Mouse (Mus musculus) adrenal gland, postnatal 14 days (tissue): ENCODE data around the gene Fermt3. TPM values are rescaled to one million over a fixed set of nuclear protein-coding genes. Genes with fewer than 3 reads are reported as not detected.

ENCODE experiments used
- DNase-seq: peaks from one replicate; pipeline ENCODE4 v3.0.0; 2021; ENCODE audit warnings: mixed read lengths
- total RNA-seq: library from RNA; stranded (reverse); gene quantifications from 2 replicates; pipeline ENCODE4 v1.2.3, GENCODE M21; 2021

The Fermt3 gene
- total RNA-seq, 1 experiment from 2014 or later: 6.4 TPM

DNA sequence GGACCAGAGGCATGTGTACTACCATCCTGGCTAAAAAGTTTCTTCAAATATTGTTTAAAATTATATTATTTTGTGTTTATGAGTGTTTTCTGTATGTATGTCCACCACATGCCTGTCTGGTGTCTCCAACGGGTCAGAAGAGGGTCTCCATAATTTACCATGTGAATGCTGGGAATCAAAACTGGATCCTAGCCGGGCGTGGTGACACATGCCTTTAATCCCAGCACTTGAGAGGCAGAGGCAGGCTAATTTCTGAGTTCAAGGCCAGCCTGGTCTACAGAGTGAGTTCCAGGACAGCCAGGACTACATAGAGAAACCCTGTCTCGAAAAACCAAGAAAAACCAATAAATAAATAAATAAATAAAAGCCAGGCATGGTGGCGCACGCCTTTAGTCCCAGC lies 28.1 kb downstream of the Fermt3 start:
- peak; percentile 5 for DNase-seq

DNA sequence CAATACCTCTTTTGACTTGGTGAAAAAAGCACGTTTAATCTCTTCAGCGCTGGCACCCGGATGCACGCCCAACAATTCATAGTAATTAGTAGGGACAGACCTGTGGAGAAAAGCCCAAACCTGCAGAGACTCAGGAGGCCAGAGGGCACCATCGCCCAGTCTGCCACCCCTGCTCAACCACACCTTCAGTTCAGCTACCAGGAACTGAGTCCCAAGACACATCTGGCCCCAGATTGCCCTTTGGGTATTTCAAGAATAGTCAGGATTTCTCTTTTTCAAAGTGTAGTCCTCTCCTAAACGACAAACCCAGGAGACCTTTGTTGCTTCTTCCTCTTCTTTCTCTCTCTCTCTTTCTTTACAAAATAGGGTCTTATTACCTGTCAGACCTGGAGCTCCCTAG lies 28.6 kb downstream of the Fermt3 start:
- DNase-seq: no peak

DNA sequence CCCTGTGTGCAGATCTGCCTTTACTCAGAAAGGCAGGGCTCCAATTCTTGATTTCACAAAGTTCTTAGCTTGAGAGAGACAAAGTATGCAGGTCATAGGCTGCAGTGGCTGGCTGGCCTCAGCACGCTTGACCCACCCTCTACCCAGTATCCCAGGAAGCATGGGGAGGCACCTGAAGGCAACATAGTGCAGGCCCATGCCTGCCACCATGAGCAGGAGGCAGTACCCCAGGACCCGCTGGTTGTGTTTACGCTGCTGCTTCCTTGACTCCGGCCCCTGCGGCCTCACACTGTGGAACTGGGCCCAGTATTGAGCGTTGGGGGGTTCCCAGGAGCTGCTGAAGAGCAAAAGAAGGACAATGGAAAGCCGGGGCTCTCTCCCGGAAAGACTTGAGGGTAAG lies 30.0 kb downstream of the Fermt3 start:
- peak; percentile 7 for DNase-seq

DNA sequence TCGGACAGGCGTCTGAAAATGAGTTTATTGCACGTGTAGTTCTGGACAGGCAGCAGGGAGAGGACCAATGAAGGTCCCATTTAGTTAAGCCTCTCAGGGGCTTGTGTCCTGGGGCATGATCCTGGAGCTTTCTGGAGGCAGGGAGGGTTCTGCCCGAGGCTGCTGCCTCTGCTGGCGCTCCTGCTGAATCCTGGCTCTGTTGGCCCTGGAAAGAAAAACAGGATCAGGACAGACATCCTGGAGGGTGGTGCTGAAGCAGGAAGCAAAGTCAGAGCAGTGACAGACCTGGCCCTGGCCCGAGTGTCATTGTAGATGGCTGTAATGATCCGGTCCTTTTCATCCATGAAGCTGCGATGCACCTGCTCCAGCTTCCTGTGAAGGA lies 31.4 kb downstream of the Fermt3 start:
- DNase-seq: peak; percentile 50

DNA sequence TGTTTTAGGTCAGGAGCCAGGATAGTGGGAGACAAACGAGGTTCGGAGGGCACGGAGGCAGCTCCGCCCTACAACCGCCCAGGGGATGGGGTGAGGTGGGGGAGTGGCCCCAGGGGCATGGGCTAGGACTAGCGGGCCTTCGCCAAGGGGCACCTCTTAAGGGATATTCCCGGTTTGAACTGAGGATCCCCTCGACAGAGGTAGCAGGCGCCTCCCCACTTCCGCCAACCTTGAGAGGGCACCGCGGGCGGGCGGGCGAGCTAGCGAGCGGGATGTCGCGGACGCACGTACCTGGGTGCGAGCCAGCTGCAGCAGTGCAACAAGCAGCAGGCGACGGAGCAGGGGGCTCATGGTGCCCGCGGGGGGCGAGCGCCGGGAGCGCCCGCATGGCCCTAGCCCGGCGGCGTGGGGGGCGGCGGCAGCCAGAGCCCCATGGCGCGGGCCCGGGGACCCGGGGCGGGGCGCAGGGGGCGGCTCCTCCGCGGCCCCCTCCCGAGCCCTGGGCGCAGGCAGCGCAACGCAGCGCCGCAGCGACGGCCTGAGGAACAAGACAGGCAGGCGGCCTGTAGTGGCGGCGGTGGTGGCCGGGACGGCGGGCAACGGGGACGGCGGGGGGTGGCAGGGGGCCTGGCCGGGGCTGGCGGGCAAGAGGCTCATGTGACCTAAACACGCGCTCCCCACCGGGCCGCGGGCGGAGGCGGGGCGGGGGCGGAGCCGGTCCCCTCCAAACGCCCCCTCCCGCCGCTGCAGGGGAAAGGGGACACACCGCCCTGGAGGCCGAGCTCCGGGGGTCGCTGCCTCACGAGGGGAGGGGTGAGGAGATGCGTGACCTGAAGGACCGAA lies 32.0 kb downstream of the Fermt3 start, which contains the start of gene Vegfb:
TSS of gene Vegfb (minus strand) at position 591 of the 843 bp plus-strand sequence.
- DNase-seq: peak; percentile 85

DNA sequence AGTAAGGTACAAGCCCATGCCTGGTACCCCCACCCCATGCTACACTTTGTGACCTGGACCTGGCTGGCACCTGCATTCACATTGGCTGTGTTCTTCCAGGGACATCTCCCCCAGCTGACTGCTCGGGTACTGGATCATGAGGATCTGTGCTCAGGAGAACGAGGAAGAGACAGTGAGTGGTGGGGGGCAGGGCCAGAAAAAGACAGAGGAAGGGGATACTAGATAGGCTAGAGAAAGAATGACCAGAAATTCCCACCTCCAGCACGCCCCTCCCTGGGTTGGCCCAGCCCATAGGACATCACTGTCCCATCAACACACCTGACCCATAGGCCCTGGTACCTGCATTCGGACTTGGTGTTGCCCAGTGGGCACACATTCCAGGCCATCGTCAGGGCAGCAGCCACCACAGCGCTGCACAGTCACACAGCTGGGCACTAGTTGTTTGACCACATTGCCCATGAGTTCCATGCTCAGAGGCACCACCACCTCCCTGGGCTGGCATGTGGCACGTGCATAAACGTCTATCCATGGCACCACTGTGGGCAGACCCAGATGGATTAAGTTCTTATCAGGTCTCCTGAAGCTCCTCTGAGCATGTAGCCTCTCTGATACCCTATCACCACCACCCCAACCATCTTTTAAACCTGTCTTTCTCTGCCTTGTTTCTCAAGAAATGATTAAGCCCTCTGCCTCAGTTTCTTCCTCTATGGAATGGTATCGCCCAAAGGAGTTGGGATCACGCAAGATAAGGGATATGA lies 33.1 kb downstream of the Fermt3 start:
- DNase-seq: no peak

DNA sequence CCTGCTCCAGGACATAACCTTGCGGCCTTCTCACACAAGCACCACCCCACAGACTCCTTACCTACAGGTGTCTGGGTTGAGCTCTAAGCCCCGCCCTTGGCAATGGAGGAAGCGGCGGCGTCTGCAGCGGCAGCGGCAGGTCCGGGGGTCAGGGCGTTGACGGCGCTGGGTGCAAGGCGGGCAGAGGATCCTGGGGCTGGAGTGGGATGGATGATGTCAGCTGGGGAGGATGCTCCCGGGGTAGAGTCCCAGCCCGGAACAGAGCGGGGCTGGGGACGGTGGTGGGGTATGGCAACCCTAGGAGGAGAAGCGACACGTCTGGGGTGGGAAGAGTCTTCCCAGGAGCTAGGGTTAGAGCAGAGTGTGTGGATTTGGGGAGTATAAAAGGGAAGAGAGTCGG lies 34.0 kb downstream of the Fermt3 start:
- DNase-seq: no peak

DNA sequence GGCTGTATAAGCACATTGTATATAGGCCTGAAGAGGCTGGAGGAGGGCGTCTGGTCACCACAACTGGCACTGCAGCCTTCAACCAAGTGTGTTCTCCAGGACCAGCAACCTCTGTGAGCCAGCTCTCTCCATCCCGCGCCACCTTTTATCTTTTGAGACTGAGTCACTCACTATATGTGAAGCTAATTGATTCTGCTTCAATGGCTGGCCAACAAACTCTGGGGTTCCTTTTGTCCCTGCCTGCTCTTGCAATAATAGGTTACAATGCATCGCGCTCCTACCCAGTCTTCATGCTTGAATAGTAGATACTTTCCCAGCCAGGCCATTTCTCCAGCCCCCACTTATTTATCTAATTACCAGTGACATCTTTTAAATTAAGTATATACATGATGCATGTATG lies 35.6 kb downstream of the Fermt3 start:
- DNase-seq: no peak

DNA sequence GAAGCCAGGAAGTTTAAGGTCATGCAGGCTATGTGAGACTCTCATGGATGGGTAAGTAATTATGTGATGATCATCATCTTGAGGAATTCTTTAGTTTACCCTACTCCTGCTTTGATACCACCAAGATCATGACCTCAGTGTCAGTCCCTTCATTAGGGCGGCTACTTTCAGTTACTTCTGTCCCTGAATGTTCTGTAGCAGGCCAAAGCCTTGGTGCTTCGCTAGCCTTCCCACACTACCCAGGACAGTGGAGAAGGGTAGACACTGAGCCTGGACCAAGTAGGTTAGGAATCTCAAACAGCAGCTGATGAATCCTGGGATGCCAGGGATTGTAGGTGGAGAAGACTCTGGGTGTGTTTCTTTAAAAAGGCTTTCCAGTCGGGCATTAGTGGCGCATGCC lies 37.8 kb downstream of the Fermt3 start:
- DNase-seq: no peak

DNA sequence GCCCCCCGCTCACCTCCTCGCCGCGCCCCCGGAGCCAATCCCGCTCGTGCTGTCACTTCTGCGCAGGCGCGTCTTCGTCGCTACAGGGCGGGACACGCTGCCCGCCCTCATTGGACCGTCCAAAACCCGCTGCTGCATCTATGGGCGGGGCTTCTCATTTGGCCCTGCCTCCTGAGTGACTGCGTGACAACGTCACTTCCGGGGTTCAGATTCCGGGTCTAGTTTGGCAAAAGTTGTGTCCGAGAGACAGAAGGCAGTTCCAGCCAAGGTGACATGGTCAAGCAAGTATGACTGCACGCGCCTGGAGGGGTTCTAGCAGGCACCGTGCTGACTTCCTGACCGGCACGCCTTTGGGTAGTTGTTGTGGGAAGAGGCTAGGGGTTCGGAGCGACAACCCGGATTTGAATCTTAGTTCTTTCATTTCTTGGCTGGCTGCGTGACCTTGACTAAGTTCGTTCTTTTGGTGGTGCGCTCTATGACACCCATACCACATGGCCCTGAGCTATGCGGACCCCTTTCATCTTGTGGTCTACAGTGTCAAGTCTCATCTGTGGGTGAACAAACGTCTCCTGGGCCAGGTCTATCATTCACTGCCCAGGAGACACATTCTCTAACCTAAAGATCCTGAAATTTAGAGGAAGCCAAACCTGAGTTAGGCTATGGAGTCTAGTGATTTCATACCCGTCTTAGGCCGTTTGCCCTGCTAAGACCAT lies 38.7 kb downstream of the Fermt3 start, which contains the start of gene Fkbp2:
TSS of gene Fkbp2 (minus strand) at position 121 of the 713 bp plus-strand sequence.
- DNase-seq: peak; percentile 99

DNA sequence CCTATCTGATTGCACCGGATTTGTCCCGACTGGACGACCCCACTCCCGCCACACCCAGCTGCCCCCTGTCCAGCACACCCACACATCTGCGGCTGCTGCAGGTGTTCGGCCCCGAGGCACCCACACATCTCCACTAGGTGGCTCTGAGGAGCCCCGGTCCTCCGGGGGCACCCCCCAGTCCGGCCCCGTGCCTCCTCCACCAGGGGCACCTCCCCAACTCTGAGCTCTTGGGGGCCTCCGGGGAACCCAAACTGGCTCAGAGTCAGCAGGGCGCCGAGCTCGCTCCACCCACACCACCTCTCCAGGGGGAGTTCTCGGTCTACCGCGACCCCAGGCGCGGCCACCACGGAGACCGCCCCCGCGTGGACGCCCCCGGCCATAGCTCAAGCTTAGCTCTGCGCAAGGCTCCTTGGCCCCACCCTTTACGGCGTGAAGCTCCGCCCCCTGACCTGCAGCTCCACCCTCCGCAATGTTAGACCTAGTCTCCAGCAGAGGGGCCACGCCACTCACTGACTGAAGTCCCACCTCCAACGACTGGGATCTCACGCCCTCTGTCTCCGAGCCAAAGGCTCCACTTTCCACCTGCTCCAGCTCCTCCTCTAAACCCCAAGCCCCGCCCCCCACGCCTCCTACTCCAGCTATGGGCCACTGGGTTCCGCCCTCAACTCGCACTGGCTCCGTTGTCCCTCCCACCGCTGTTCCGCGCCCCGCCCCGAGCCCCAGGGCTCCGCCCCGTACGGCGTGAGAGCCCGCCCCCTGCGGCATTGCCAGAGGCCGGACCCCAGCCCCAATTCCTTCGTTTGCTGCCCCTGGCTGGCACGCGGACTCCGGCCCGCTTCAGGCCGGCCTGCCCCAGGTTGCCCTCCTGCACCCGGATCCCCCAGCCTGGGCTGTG lies 39.5 kb downstream of the Fermt3 start:
- peak; percentile 100 for DNase-seq

DNA sequence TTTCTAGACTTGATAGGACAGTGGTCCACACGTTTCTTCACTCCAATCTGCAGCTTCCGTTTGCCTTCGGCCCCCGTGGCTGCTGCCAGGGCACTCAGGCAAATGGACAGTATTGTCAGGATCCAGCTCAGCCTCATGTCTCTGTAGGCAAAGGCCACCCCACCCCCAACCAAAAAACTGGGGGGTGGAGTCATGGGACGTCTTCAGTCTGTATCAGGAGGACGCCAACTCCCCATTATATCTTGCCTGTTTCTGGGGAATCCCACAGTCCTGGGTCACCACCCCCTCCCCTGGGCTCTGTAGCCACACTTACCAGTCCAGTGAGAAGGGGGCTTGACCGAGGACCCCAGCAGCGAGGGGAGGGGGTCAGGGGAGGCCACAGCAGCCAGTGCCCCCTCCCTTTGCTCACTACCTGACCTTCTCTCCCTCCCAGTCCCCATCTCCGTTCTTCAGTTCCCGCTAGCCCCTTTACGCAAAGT lies 40.2 kb downstream of the Fermt3 start:
- peak; percentile 70 for DNase-seq

DNA sequence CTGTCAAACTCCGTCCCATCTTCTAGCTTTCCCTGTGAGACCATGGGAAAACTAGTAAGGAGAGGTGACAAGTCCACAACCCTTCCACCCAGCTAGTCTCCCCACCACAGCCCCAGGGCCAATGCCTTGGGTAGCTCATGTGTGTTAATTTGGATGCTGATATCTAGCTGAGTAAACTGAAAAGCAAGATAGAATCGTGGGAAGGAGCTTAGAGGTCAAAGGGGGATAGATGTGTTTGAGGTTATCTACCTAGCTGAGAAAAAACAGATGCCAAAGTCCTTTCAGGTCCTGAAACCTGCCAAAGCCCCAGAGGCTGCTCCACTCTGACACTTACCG lies 40.7 kb downstream of the Fermt3 start:
- no peak for DNase-seq

DNA sequence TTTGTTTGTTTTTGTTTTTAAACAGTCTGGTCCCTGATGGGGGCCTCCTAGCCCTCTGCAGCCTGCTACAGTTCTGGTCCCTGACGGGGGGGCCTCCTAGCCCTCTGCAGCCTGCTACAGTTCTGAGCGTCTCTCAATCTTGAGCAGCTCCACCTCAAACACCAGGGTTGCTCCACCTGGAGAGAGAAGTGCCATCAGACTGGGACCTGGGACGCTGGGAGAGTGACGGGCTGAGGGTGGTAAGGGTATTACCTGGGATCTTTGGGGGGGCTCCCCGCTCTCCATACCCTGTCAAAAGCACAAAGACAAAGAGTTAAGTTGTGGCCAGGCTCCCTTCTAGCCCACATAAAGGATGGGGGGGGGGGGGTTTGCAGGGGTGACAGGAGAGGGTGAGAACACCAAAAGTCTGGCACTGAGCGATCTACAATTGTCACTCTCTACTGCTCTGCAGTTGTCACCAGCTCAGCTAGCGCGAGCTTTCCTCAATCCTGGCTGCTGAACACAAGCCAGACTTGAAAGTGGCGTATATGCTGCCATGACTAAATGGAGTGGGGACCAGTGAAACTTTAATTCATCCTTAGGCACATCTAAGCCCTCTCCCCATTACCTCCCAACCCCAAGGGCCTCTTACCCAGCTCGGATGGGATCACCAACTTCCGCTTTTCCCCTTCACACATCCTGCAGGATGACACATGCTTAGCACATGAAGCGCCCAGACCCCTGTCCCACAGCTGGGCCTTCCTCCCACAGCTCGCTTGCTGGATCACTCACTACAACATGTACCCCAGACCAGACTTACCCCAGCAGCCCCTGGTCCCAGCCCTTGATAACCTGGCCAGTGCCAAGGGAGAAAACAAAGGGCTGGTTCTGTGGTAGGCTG lies 41.3 kb downstream of the Fermt3 start:
- DNase-seq: no peak

DNA sequence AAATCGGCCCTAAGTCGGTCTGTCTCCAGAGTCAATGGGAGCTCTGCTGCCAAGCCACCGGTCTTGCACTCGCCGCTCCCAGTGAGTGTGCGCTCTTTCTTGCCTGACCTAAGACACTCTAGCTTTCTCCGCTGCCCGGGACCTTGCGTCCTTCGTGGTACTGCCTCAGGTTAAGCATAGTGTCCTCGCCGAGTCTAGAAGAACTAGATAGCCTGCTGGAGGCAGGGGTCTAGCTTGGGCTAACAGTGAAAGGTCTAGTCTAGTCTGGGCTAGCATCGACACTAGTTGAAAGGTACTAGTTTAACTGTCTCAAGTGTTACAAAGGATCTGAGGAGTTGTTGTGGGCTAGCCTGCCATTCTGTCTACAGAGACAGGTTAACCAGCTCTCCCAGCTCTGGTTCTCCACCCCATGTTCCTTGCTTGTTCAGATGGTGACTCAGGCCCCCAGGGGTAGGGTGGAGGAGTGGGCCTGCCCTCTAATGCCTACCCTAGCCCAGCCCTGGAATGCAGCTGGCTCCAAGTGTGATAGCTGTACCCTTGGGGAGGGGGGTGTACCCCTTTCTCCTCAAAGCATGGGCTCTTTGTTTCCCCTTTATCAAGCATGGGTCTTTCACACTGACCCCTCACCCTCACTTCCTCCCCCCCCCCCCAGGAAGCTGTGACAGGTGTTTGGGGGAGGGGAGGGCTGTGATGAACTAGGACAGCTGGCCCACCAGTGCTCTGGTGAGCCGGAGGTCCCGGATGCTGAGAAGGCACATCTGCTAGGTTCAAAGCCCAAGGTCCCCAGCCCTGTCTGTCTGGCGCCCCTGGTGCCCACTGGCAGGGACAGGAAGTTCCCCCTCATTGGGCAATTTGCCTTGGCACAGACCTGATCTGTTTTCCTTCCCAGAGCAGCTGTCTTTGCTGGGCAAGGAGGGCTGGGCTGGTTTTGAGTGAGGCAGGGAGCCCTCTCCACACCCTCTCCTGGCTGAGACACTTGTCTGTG lies 43.4 kb downstream of the Fermt3 start, which contains the start of gene Plcb3:
TSS of gene Plcb3 (minus strand) at position 934 of the 985 bp plus-strand sequence.
- DNase-seq: peak; percentile 91

DNA sequence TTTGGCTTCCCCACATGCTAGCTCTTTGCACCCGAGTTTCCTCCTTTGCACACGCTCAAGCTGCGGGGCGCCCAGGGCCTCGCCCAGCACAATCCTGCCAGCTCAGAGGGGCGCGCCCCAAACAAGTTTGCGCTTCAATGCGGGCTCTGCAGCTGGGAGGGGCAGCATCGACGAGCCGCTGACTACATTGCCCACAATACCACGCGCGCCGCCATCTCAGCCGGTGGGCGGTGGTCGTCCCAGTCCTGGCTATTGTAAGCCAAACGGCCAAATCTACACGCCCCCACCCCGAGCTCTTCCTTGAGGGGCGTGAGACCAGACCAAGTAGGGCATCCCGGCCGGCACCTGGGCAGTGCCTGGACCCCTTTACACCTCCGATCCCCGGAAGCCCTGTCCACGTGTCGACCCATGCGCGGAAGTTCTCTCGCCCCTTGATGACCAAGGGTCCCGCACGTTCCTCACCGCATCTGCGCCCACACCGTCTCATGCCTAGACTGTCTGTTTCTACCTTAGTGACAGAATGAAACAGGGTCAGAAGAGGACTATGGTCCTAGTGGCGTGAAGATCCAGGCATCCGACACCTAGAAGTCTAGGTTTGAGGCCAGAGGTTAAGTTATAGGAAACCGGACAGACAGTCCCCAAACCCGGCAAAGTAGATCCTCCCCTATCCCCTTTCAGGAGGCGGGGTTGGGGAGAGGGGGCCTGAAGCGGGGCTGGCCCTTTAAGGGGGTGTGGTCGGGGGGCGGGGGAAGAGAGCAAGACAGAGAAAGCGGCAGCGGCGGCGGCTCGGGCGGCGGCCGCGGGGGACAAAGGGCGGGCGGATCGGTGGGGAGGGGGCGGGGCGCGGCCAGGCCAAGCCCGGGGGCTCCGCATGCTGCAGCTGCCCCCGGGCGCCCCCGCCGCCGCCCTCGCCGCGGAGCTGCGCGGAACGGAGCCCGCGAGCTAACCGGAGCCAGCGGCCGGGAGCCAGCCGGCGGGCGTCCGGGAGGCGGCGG lies 44.8 kb downstream of the Fermt3 start, which contains the start of gene Ppp1r14b:
TSS of gene Ppp1r14b (plus strand) at position 758 of the 995 bp plus-strand sequence.
- DNase-seq: peak; percentile 93

DNA sequence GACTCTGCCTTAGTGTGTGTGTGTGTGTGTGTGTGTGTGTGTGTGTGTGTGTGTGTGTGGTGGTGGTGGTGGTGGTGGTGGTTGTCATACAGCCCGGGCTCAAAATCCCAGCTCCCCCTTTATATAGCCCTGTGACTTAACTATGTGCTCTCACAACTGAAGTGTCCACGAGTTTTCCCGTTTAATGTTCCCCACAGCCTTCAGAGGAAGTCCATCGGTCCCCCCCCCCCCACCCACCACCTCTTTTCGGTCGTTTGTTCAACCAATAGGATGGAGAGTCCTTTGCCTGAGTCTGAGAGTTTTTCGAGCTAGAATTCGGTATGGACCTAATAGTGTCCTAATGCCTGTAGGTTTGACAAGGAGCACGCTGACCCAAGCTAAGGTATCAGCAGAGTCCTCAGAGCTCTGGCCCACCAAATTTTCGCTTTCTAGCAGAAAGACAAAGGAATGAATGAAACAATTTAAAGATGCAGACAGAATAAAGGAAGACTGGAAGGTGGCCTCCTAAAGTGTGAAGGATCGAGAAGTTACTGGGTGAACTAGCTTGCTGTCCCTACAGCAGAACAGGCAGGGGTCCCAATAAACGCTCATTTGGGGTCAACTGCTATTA lies 45.6 kb downstream of the Fermt3 start:
- no peak for DNase-seq
